Mouse (Mus musculus) frontal cortex, postnatal 25 days (tissue): ENCODE measurements at regions not wholly inside any gene's neighbourhood (a gene's known extent, or its start where the extent isn't known, plus 50 kb on each side); places are given as distances from the start of the nearest gene placed in this dataset.

ENCODE experiments used
- DNase-seq, 2 experiments: peaks; one replicate each; pipeline ENCODE4 v3.0.0; 2022; ENCODE audit warnings: low spot score in 2 of 2

DNA sequence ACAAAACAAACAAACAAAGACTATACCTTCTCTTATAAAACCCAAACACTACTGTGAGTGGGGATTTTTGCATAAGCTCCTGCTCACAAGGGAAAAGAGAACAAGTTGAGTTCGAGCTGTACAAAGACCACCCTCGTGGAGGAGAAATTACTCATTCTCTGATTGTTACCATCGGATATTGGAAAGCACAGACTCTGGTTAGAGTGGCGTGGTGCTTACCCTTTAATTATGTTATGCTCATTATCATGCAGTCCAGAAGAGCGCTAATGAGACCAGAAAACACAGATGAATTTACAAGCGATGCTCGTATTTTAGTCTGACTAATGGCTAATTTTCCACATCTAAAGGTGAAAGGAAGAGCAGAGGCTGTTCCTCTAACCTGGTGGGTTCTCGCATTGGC is 721.7 kb upstream of the Cited2 start:
- no peak for DNase-seq

GRCm38 (mm10) chr10:17003123-17003849 is 719.7 kb upstream of the Cited2 start:
- no peak for DNase-seq

GRCm38 (mm10) chr10:17008683-17009082 is 714.3 kb upstream of the Cited2 start:
- no peak for DNase-seq

- no peak for DNase-seq
Measured at GRCm38 (mm10) chr10:17010047-17010446, 713.0 kb upstream of the Cited2 start.

DNA sequence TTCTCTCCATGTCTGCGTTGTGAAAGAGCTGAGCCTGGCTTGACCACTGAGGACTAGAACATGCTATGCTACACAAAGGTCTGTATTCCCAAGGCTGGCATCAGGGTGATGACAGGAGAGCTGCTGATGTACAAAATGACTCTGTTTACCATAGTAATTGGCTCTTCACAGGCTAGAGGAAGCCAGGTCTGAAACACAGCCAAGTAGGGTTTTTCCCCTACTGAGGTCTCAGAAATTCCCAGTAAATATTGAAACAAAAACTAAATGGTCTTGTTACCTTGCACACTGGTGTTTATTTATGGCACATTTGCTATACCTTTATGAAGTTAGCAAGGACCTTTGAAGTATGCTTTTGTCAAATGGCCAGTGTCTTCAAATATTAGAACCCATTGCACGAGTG is 711.1 kb upstream of the Cited2 start:
- DNase-seq, result no peak

DNA sequence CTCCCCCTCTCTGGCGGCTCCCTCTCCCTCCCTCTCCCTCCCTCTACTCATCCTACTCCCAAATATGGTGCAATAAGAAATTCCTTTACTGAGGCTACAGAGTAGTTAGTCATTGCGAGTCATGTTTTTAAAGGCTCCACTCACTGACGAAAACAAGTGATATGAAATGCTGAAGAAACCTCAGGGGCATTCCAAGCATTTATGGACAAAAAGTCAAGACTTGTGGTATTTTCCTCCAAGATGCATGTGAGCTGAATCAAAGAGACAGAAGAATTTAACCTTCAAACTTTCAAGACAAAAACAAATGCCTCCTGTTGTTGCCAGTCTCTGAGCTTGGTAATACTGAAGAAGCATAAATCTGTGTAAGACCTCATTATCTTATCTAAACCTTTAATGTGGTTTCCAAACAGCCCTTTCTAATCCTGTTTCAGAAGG is 710.5 kb upstream of the Cited2 start:
- no peak for DNase-seq

- no peak for DNase-seq
Measured at GRCm38 (mm10) chr10:17014826-17015225, 708.2 kb upstream of the Cited2 start.

DNA sequence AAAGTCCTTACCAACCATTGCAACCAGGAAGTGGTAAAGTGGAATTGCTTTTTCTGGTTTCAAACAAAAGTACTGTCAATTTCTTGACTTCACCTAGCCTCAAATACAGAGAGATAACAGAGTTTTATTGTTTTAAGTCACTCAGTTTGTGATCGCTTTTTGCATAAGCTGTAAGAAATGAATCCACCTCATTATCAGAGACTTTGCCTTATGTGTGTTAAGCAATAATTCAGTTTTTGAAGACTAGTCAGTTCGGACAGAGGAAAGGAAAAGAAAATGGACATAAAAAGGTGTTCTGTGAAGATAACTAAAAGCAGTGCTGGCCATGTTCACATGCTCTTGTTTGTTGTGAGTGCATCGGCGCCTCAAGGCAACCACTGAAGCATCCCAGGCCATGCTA is 706.2 kb upstream of the Cited2 start:
- no peak for DNase-seq

GRCm38 (mm10) chr10:17022216-17023158 is 700.5 kb upstream of the Cited2 start:
- no peak for DNase-seq

DNA sequence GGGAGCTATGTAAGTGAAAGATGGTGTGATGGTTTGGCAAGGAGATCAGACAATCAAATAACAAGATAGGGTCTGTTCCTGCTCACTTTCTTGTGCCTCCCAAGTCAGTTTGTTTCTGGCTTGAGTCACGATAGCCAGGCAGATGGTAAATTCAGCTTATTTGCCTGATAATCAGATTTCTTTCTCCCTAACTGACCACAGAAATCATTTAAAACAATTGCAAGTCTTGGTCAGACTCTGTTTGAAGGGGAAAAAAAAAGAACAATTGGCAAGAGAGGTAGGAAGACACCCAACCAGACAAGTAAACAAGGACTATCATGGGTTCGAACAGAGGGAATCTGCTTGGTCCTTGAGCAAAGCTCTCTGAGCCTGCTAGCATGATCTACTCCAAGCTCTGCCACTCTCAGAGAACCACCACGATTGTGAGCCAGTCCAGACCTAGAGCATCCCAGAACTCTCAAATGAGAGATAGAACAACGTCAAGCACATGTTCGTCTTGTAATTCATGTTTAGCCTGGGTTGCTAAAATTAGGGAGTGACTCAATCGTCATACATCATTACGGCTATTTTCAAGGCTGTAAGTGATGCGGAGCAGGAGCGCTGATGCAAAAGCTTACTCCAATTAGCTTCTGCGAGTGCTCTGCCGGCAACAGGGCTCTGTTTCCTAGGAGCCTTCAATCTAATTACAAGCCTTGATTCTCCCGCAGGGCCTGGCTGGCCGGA is 699.3 kb upstream of the Cited2 start:
- no peak for DNase-seq

GRCm38 (mm10) chr10:17024294-17024665 is 698.7 kb upstream of the Cited2 start:
- no peak for DNase-seq

DNA sequence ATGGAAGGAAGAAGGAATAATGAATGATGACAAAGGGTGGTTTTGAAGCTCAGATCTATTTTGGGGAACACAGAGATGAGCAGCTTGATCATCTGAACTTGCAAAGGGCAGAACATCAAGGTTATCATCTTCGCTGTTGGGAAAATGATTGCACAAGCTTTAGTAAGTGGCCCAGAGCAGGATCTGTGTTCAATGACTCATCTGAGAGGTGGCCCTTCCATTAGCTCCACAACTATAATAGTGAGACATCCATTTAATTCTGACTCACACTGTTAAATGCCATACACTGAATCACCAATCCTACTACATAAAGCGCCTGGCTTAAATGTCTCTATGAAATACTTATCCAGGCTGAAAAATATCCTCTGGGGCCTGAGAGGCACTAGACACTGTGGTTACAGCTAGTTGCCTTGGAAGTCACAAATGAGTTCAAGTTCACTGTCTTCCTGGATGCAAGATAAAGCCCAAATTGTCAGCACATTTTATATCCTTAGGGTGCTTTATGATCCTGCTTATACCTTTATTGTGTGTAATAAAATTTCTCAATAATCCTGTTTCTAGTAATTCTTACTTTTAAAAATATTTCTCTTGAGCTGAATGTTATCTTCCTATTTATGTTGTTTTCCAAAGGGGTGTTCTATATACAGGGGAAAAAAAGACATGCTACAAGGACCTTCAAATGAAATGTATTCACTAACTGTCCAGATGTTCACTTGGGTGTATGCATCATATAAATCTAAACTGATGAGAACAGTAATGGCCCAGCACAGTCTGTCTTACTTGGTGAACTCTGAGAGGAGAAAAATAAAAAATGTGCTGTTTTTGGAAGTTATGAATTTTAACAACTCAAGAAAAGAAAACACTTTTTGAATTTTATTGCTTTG is 687.9 kb upstream of the Cited2 start:
- no peak for DNase-seq

DNA sequence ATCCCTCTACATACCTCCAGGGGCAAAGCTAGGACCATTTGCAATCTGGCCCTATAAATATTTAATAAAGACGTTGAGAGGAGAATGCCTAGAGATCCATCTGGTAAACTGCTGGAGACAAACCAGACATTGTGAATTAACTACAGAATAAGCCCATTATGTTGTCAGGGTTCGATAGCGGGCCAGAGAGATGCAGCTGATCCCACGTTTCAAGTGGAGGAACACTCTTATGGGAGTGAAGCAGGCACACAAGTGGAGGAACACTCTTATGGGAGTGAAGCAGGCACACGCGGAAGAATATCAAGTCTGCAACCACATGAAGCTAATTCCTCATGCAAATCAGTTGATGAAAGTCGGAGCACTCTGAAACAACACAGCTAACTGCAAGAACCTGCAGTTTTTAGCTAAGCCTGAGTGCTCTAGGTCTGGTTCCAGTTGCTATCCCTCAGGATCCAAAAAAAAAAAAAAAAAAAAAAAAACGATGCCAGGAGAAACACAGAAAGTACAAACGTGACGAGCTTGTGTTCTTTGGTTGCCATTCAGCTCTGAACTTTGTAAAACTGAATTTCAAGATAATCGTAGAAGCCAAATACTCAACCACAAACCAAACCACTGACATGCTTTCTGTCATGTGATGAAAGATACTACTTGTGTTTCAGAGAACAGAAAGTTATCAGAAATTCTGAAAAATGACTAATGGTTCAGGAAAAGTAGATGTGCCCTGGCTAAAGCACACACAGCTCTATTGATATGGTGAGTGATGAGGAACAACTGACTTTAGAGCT is 684.6 kb upstream of the Cited2 start:
- no peak for DNase-seq

GRCm38 (mm10) chr10:17042090-17042489 is 680.9 kb upstream of the Cited2 start:
- DNase-seq, result no peak

DNA sequence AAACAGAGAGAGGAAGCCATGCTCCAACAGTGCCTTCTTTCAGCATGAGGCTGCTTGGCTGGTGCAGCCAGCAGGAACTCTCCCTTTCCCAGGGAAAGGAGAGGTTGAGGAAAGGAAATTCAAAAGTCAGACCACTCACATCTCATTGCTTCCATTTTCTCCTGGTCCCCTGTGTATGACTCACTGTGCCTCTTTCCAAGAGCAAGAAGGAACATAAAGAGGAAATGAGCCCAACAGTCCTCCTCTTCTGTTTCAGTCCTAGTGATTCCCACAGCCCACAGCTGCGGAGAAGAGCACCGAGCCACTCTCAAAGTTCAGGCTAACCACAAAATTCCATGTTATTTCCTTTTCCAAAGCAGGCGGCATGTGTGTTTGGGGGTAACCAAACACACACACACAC is 680.0 kb upstream of the Cited2 start:
- no peak for DNase-seq

GRCm38 (mm10) chr10:17046765-17047164 is 676.3 kb upstream of the Cited2 start:
- no peak for DNase-seq

DNA sequence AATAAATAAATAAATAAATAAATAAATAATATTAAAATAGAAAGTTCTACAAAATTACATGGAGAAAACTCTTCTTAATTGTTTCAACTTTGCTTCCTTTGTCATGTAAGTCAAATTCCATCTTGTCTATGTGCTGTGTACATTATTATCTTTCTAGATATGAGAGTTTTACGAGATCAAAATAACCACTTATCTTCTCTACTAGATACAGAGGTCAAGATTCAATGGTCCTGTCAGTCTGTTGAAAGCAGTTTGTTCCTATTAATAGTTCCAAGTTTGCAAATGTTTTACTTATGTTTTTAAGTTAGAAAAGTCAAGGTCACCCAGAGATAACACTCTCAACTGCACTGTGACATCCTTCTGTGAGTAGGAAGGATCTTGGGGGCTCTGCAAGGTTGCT is 650.1 kb upstream of the Cited2 start:
- DNase-seq, result no peak

- no peak for DNase-seq
Measured at GRCm38 (mm10) chr10:17074013-17074401, 649.0 kb upstream of the Cited2 start.

DNA sequence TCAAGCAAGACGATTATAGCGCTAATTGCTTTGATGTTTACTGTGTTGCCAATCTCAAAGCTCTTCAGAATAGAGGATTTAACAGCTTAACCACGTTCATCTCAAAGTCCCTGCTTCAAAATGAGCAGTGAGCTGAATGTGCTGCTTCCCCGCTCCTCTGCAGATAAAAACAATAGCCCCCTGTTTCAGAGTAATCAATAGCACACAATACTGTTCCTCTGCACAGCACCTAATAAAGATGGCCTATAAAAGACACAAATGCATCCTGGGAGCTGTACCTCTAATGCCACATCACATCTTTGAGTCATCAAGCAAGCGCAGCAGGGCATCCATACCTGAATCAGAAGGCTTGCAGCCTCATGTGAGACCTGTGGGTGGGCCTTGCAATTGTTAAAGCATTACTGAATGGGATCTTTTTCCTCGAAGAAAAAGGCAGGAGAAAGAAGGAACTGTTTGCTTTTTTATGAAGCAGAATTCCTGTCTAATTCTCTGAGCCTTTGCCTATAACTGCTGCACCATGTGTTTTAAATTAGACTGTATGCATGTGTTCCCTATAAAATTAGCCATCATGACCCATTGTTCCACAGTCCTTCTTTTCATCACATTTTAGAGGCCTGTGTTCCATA is 648.5 kb upstream of the Cited2 start:
- DNase-seq, result no peak

DNA sequence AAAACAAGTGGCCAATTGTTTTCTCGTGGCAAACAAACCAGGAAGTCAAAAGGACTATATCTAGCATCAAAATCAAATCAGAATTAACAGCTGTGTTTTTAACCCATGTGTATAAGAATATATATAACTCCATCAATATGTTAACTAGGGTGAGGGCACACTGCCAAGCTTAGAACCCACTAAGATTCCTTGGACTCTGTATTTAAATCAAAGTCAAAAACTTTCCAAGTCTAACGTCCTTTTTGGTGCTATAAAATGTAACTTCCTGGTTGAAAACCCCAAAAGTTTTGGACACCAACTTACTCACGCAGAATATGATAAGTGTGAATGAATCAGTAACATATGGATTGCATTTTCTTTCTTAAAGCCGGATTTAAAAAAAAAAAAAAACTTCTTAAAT is 647.9 kb upstream of the Cited2 start:
- DNase-seq, result no peak
